Mouse (Mus musculus) liver, embryonic 12.5 days (tissue): Measurements from ENCODE around the gene Gm5678. TPM values are rescaled to one million over a fixed set of nuclear protein-coding genes. Genes with fewer than 3 reads are reported as not detected.

Experiments
- ATAC-seq: fragments of 200-750 bp; cut with Nextera tagmentation; 2 replicates; pipeline ENCODE4 v1.8.0; 2017; ENCODE audit warnings: moderate number of reproducible peaks, mild to moderate bottlenecking, moderate library complexity
- H3K27ac ChIP-seq: fragments of 300-500 bp; sonication (generic); 2 replicates; pipeline ENCODE4 v1.5.1; 2016; ENCODE audit warnings: mild to moderate bottlenecking
- H3K27me3 ChIP-seq: fragments of 300-500 bp; sonication (generic); replicated peaks from 2 replicates; pipeline ENCODE4 v1.6.1; 2016; ENCODE audit warnings: mild to moderate bottlenecking, moderate library complexity
- H3K36me3 ChIP-seq: fragments of 300-500 bp; sonication (generic); 2 replicates; pipeline ENCODE4 v1.6.1; 2016; ENCODE audit warnings: mild to moderate bottlenecking, moderate library complexity
- H3K4me1 ChIP-seq: fragments of 300-500 bp; sonication (generic); 2 replicates; pipeline ENCODE4 v1.6.1; 2016
- H3K4me2 ChIP-seq: fragments of 300-500 bp; sonication (generic); 2 replicates; pipeline ENCODE4 v1.6.1; 2016; ENCODE audit warnings: mild to moderate bottlenecking, moderate library complexity
- H3K4me3 ChIP-seq: fragments of 300-500 bp; sonication (generic); 2 replicates; pipeline ENCODE4 v1.5.1; 2016; ENCODE audit warnings: mild to moderate bottlenecking, moderate library complexity
- H3K9ac ChIP-seq: fragments of 300-500 bp; sonication (generic); 2 replicates; pipeline ENCODE4 v1.6.1; 2016; ENCODE audit warnings: mild to moderate bottlenecking, moderate library complexity
- H3K9me3 ChIP-seq: fragments of 300-500 bp; sonication (generic); replicated peaks from 2 replicates; pipeline ENCODE4 v1.6.1; 2016; ENCODE audit warnings: mild to moderate bottlenecking, moderate library complexity
- WGBS: fragments of 180-500 bp; shearing (Covaris S2); methylation state at CpG from one replicate; pipeline ENCODE4 v1.1.7; 2016; ENCODE audit not compliant: insufficient replicate concordance; 5-methylcytosine and 5-hydroxymethylcytosine counted together
- polyA plus RNA-seq: library from polyadenylated mRNA; unstranded; fragments of >200 nt; fragmentation: Nextera tagmentation; extraction: Ambion mirVana; gene quantifications from 2 replicates; pipeline ENCODE4 v1.2.1, GENCODE M21; 2016

Gene Gm5678
- not detected in 2 replicates for polyA plus RNA-seq

- H3K36me3 ChIP-seq, result no peaks in the 10 kb centered on the region
- no peak for ATAC-seq
- no peak within 1 kb of the TSS for H3K9ac ChIP-seq
- no peak within 1 kb of the TSS for H3K27ac ChIP-seq
- H3K27me3 ChIP-seq, result peaks cover 27% of the 10 kb centered on the region; the same call in 1 of the 2 replicates
- no peaks in the 10 kb centered on the region for H3K9me3 ChIP-seq
- no peak within 1 kb of the TSS for H3K4me3 ChIP-seq
- H3K4me2 ChIP-seq, result no peak within 1 kb of the TSS
- H3K4me1 ChIP-seq, result no peaks in the 10 kb centered on the region
- WGBS, result 68% methylated on average over 23 of the region's 23 CpGs
Measured at GRCm38 (mm10) chr16:93627761-93628400, at the start of gene Gm5678. Gene Gm5678, plus strand, starts transcription at chr16:93628097.

- 73% methylated on average over 8 of the region's 8 CpGs for WGBS
- H3K36me3 ChIP-seq, result no peaks in the 10 kb centered on the region
- H3K4me3 ChIP-seq, result no peak overlapping the region
- no peak for ATAC-seq
- peaks cover 10% of the 10 kb centered on the region; the same call in 1 of the 2 replicates for H3K27me3 ChIP-seq
- no peak overlapping the region for H3K9ac ChIP-seq
- no peak overlapping the region for H3K27ac ChIP-seq
- H3K4me2 ChIP-seq, result no peak overlapping the region
- no peaks in the 10 kb centered on the region for H3K9me3 ChIP-seq
- no peaks in the 10 kb centered on the region for H3K4me1 ChIP-seq
Measured at GRCm38 (mm10) chr16:93578346-93579005, 49.4 kb upstream of the Gm5678 start.

- no peak overlapping the region for H3K27ac ChIP-seq
- ATAC-seq, result no peak
- H3K4me3 ChIP-seq, result no peak overlapping the region
- H3K4me2 ChIP-seq, result no peak overlapping the region
- peaks cover 8% of the 10 kb centered on the region for H3K36me3 ChIP-seq
- H3K9me3 ChIP-seq, result no peaks in the 10 kb centered on the region
- 52% methylated on average over 6 of the region's 6 CpGs for WGBS
- peaks cover 10% of the 10 kb centered on the region; the same call in 1 of the 2 replicates for H3K27me3 ChIP-seq
- no peak overlapping the region for H3K9ac ChIP-seq
- peaks cover 13% of the 10 kb centered on the region for H3K4me1 ChIP-seq
Measured at GRCm38 (mm10) chr16:93581125-93581524, 46.8 kb upstream of the Gm5678 start.

GRCm38 (mm10) chr16:93584976-93585702, 42.8 kb upstream of the Gm5678 start:
- H3K27ac ChIP-seq, result no peak overlapping the region
- H3K4me2 ChIP-seq, result no peak overlapping the region
- H3K4me3 ChIP-seq, result no peak overlapping the region
- 71% methylated on average over 24 of the region's 24 CpGs for WGBS
- peaks cover 22% of the 10 kb centered on the region for H3K36me3 ChIP-seq
- H3K9ac ChIP-seq, result no peak overlapping the region
- H3K4me1 ChIP-seq, result peaks cover 31% of the 10 kb centered on the region
- no peaks in the 10 kb centered on the region for H3K9me3 ChIP-seq
- H3K27me3 ChIP-seq, result no peaks in the 10 kb centered on the region
- ATAC-seq, result no peak

GRCm38 (mm10) chr16:93585703-93586205, 42.1 kb upstream of the Gm5678 start:
- Histone ChIP-seq H3K9ac (no peak overlapping the region), H3K36me3 (peaks cover 28% of the 10 kb centered on the region), H3K4me2 (peak overlapping the region; percentile 17; the same call in 1 of the 2 replicates), H3K9me3 (no peaks in the 10 kb centered on the region), H3K27me3 (no peaks in the 10 kb centered on the region), H3K4me3 (no peak overlapping the region), H3K4me1 (peaks cover 31% of the 10 kb centered on the region), H3K27ac (no peak overlapping the region)
- ATAC-seq, result no peak
- 48% methylated on average over 9 of the region's 9 CpGs for WGBS

- Histone ChIP-seq H3K4me3 (no peak overlapping the region), H3K9me3 (no peaks in the 10 kb centered on the region), H3K9ac (no peak overlapping the region), H3K27me3 (no peaks in the 10 kb centered on the region), H3K36me3 (peaks cover 32% of the 10 kb centered on the region), H3K4me1 (peaks cover 31% of the 10 kb centered on the region), H3K4me2 (peak overlapping the region; percentile 17; the same call in 1 of the 2 replicates), H3K27ac (no peak overlapping the region)
- ATAC-seq, result no peak
- WGBS, result 51% methylated on average over 8 of the region's 8 CpGs
Measured at GRCm38 (mm10) chr16:93586382-93586781, 41.5 kb upstream of the Gm5678 start.

- Histone ChIP-seq H3K27me3 (no peaks in the 10 kb centered on the region), H3K9ac (no peak overlapping the region), H3K36me3 (peaks cover 37% of the 10 kb centered on the region), H3K4me1 (peaks cover 31% of the 10 kb centered on the region), H3K4me2 (no peak overlapping the region), H3K4me3 (no peak overlapping the region), H3K27ac (no peak overlapping the region), H3K9me3 (no peaks in the 10 kb centered on the region)
- ATAC-seq, result no peak
- 69% methylated on average over 4 of the region's 4 CpGs for WGBS
Measured at GRCm38 (mm10) chr16:93588281-93588680, 39.6 kb upstream of the Gm5678 start.

- H3K27ac ChIP-seq, result no peak overlapping the region
Measured at GRCm38 (mm10) chr16:93590915-93591314, 37.0 kb upstream of the Gm5678 start.

GRCm38 (mm10) chr16:93591450-93592430, 36.2 kb upstream of the Gm5678 start:
- Histone ChIP-seq H3K27ac (no peak overlapping the region), H3K4me2 (no peak overlapping the region), H3K4me1 (peaks cover 14% of the 10 kb centered on the region), H3K4me3 (no peak overlapping the region), H3K9me3 (no peaks in the 10 kb centered on the region), H3K27me3 (no peaks in the 10 kb centered on the region), H3K9ac (no peak overlapping the region), H3K36me3 (peaks cover 46% of the 10 kb centered on the region)
- 82% methylated on average over 16 of the region's 20 CpGs for WGBS
- no peak for ATAC-seq

More at GRCm38 (mm10) chr16:93590915-93591314, 37.0 kb upstream of the Gm5678 start:
- no peak overlapping the region for H3K4me2 ChIP-seq
- no peak overlapping the region for H3K4me3 ChIP-seq
- H3K4me1 ChIP-seq, result peaks cover 20% of the 10 kb centered on the region
- whole genome bisulfite sequencing, result 86% methylated on average over 15 of the region's 15 CpGs
- peaks cover 44% of the 10 kb centered on the region for H3K36me3 ChIP-seq
- H3K9me3 ChIP-seq, result no peaks in the 10 kb centered on the region
- no peak for ATAC-seq
- no peak overlapping the region for H3K9ac ChIP-seq
- no peaks in the 10 kb centered on the region for H3K27me3 ChIP-seq

- H3K27ac ChIP-seq, result no peak overlapping the region
- no peak overlapping the region for H3K9ac ChIP-seq
- no peak overlapping the region for H3K4me2 ChIP-seq
- no peaks in the 10 kb centered on the region for H3K9me3 ChIP-seq
- no peak overlapping the region for H3K4me3 ChIP-seq
- ATAC-seq, result no peak; the same call in 1 of the 2 replicates
- H3K27me3 ChIP-seq, result no peaks in the 10 kb centered on the region
- 82% methylated on average over 3 of the region's 3 CpGs for WGBS
- H3K36me3 ChIP-seq, result peaks cover 50% of the 10 kb centered on the region
- peaks cover 7% of the 10 kb centered on the region for H3K4me1 ChIP-seq
Measured at GRCm38 (mm10) chr16:93592711-93593110, 35.2 kb upstream of the Gm5678 start.

- Histone ChIP-seq H3K9me3 (no peaks in the 10 kb centered on the region), H3K27me3 (no peaks in the 10 kb centered on the region), H3K27ac (no peak overlapping the region), H3K36me3 (peaks cover 57% of the 10 kb centered on the region), H3K4me3 (no peak overlapping the region), H3K9ac (no peak overlapping the region), H3K4me1 (peaks cover 1% of the 10 kb centered on the region), H3K4me2 (no peak overlapping the region)
- 82% methylated on average over 8 of the region's 8 CpGs for WGBS
- no peak for ATAC-seq
Measured at GRCm38 (mm10) chr16:93593406-93593805, 34.5 kb upstream of the Gm5678 start.
